Mouse (Mus musculus): ENCODE results near the gene Efcc1. TPM values are rescaled to one million over a fixed set of nuclear protein-coding genes. Genes with fewer than 3 reads are reported as not detected.

The Efcc1 gene
- total RNA-seq, 1 experiment = not detected

GRCm38 (mm10) chr6:87793821-87794510 is 63.3 kb downstream of the Efcc1 start:
- in situ Hi-C loops (cut with MboI; ENCODE audit: low sequenced_read_pairs in 2 of 2, unreplicated experiment in 2 of 2) = no loop called here
- Histone ChIP-seq H3K27ac (ENCODE audit: insufficient read depth, low read depth, low read length, poor library complexity, severe bottlenecking) (no peak overlapping the region), H3K36me3 (ENCODE audit: control insufficient read depth, insufficient read depth, low read length, poor library complexity, severe bottlenecking) (no peaks in the 10 kb centered on the region; the same call in 1 of the 2 replicates), H3K4me1 (ENCODE audit: control insufficient read depth in 2 of 2, insufficient read depth in 2 of 2, low read length in 2 of 2, poor library complexity in 1 of 2) (peaks cover 9 to 30% of the 10 kb centered on the region in 2 experiments), H3K9me3 (ENCODE audit: control insufficient read depth, insufficient read depth, low read depth, low read length) (no peaks in the 10 kb centered on the region), H3K9ac (ENCODE audit: insufficient read depth, low read depth, low read length, poor library complexity, severe bottlenecking) (no peak overlapping the region), H3K4me3 (ENCODE audit: insufficient read depth in 1 of 2, low read depth in 1 of 2, low read length in 2 of 2, poor library complexity in 1 of 2, severe bottlenecking in 1 of 2) (no peak overlapping the region)
- TF ChIP-seq ZNF384 (IDR thresholded peaks at IDR 0.05; ENCODE audit: low read depth, low read length) (no peak), CHD2 (IDR thresholded peaks at IDR 0.05; ENCODE audit: low read depth, low read length) (no peak), ZC3H11A (IDR thresholded peaks at IDR 0.05; ENCODE audit: borderline replicate concordance, low read depth, low read length) (no peak), MAFK (IDR thresholded peaks at IDR 0.05; ENCODE audit: insufficient read depth, low read depth, low read length) (no peak), HCFC1 (IDR thresholded peaks at IDR 0.05; ENCODE audit: borderline replicate concordance, insufficient read depth, low read length) (no peak)
- no peak for DNase-seq (ENCODE audit: low read depth, low spot score)

DNA sequence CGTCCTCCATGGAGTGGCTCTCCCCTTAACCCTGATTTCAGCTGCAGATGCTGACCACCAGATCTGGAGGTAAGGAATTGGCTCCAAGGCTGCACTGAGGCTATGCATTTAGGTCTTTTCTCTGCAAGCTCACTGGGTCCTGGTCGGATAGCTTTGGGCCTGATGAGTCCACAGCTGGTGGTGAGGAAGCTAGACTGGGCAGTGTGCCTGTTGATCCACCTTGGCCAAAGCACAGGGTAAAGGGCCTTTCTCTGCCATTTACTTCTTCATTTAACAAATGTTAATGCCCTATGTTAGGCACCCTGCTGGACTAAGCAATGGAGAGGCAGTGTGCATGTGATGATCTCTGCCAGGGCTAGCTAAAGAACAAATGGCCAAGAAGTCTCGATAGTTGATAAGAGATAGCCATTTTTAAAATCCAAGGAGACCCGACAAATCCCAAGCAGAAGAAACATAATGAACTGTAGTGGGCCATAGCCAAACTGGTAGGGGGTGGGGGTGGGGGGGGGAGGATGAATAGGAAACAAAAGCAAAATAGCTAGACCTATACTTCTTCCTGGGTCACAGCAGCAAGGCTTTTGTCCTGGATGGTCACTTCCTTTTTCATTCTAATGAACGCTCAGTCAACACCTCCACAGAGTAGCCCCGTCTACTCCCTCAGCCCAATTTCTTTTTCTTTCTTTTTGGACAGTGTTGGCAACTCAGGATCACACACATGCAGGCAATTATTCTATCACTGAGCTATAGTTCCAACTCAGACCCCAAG is 64.9 kb downstream of the Efcc1 start:
- in situ Hi-C loops (cut with MboI; ENCODE audit: low sequenced_read_pairs in 2 of 2, unreplicated experiment in 2 of 2) = no loop called here
- Histone ChIP-seq H3K4me3 (ENCODE audit: insufficient read depth in 1 of 2, low read depth in 1 of 2, low read length in 2 of 2, poor library complexity in 1 of 2, severe bottlenecking in 1 of 2) (no peak overlapping the region), H3K9me3 (ENCODE audit: control insufficient read depth, insufficient read depth, low read depth, low read length) (no peaks in the 10 kb centered on the region), H3K36me3 (ENCODE audit: control insufficient read depth, insufficient read depth, low read length, poor library complexity, severe bottlenecking) (no peaks in the 10 kb centered on the region; the same call in 1 of the 2 replicates), H3K4me1 (ENCODE audit: control insufficient read depth in 2 of 2, insufficient read depth in 2 of 2, low read length in 2 of 2, poor library complexity in 1 of 2) (peaks cover 9 to 30% of the 10 kb centered on the region in 2 experiments), H3K9ac (ENCODE audit: insufficient read depth, low read depth, low read length, poor library complexity, severe bottlenecking) (no peak overlapping the region), H3K27ac (ENCODE audit: insufficient read depth, low read depth, low read length, poor library complexity, severe bottlenecking) (no peak overlapping the region; the same call in 1 of the 2 replicates)
- peak; percentile 9 for DNase-seq (ENCODE audit: low read depth, low spot score)
- TF ChIP-seq CHD2 (IDR thresholded peaks at IDR 0.05; ENCODE audit: low read depth, low read length) = no peak
- TF ChIP-seq ZNF384 (IDR thresholded peaks at IDR 0.05; ENCODE audit: low read depth, low read length) = no peak
- TF ChIP-seq HCFC1 (IDR thresholded peaks at IDR 0.05; ENCODE audit: borderline replicate concordance, insufficient read depth, low read length) = no peak

- H3K9ac ChIP-seq (ENCODE audit: insufficient read depth, low read depth, low read length, poor library complexity, severe bottlenecking) = no peak overlapping the region
- H3K9me3 ChIP-seq (ENCODE audit: control insufficient read depth, insufficient read depth, low read depth, low read length) = no peaks in the 10 kb centered on the region
- in situ Hi-C loops (cut with MboI; ENCODE audit: low sequenced_read_pairs in 2 of 2, unreplicated experiment in 2 of 2) = no loop called here
- H3K4me3 ChIP-seq (ENCODE audit: insufficient read depth in 1 of 2, low read depth in 1 of 2, low read length in 2 of 2, poor library complexity in 1 of 2, severe bottlenecking in 1 of 2) = no peak overlapping the region
- no peak for TF ChIP-seq HCFC1 (IDR thresholded peaks at IDR 0.05; ENCODE audit: borderline replicate concordance, insufficient read depth, low read length)
- no peak for TF ChIP-seq MAFK (IDR thresholded peaks at IDR 0.05; ENCODE audit: insufficient read depth, low read depth, low read length)
- TF ChIP-seq CHD2 (IDR thresholded peaks at IDR 0.05; ENCODE audit: low read depth, low read length) = no peak
- no peak for TF ChIP-seq ZC3H11A (IDR thresholded peaks at IDR 0.05; ENCODE audit: borderline replicate concordance, low read depth, low read length)
- no peak for TF ChIP-seq ZNF384 (IDR thresholded peaks at IDR 0.05; ENCODE audit: low read depth, low read length)
- H3K4me1 ChIP-seq (ENCODE audit: control insufficient read depth in 2 of 2, insufficient read depth in 2 of 2, low read length in 2 of 2, poor library complexity in 1 of 2) = peaks cover 9 to 24% of the 10 kb centered on the region in 2 experiments
- no peak for DNase-seq (ENCODE audit: low read depth, low spot score)
- no peaks in the 10 kb centered on the region; the same call in 1 of the 2 replicates for H3K36me3 ChIP-seq (ENCODE audit: control insufficient read depth, insufficient read depth, low read length, poor library complexity, severe bottlenecking)
- H3K27ac ChIP-seq (ENCODE audit: insufficient read depth, low read depth, low read length, poor library complexity, severe bottlenecking) = no peak overlapping the region
Measured at GRCm38 (mm10) chr6:87796251-87796880, 65.7 kb downstream of the Efcc1 start.

- in situ Hi-C loops (cut with MboI; ENCODE audit: low sequenced_read_pairs in 2 of 2, unreplicated experiment in 2 of 2) = no loop called here
- Histone ChIP-seq H3K4me1 (ENCODE audit: control insufficient read depth in 2 of 2, insufficient read depth in 2 of 2, low read length in 2 of 2, poor library complexity in 1 of 2) (peaks cover 9 to 24% of the 10 kb centered on the region in 2 experiments), H3K9ac (ENCODE audit: insufficient read depth, low read depth, low read length, poor library complexity, severe bottlenecking) (no peak overlapping the region), H3K27ac (ENCODE audit: insufficient read depth, low read depth, low read length, poor library complexity, severe bottlenecking) (no peak overlapping the region), H3K4me3 (ENCODE audit: insufficient read depth in 1 of 2, low read depth in 1 of 2, low read length in 2 of 2, poor library complexity in 1 of 2, severe bottlenecking in 1 of 2) (no peak overlapping the region), H3K36me3 (ENCODE audit: control insufficient read depth, insufficient read depth, low read length, poor library complexity, severe bottlenecking) (no peaks in the 10 kb centered on the region; the same call in 1 of the 2 replicates), H3K9me3 (ENCODE audit: control insufficient read depth, insufficient read depth, low read depth, low read length) (no peaks in the 10 kb centered on the region)
- TF ChIP-seq ZNF384 (IDR thresholded peaks at IDR 0.05; ENCODE audit: low read depth, low read length) (no peak), HCFC1 (IDR thresholded peaks at IDR 0.05; ENCODE audit: borderline replicate concordance, insufficient read depth, low read length) (no peak), MAFK (IDR thresholded peaks at IDR 0.05; ENCODE audit: insufficient read depth, low read depth, low read length) (no peak), CHD2 (IDR thresholded peaks at IDR 0.05; ENCODE audit: low read depth, low read length) (no peak)
- no peak for DNase-seq (ENCODE audit: low read depth, low spot score)
Measured at GRCm38 (mm10) chr6:87797321-87797720, 66.7 kb downstream of the Efcc1 start.
